Mouse (Mus musculus): ENCODE data around the gene Rlbp1.
A peak's percentile ranks its signal among the peaks of the same experiment; 100 is the strongest.

Gene Rlbp1

GRCm38 (mm10) chr7:79386422-79387133 is at the start of gene Rlbp1:
Rlbp1 (minus strand) TSS chr7:79387048.
- DNase-seq = peak; percentile 67

- DNase-seq = no peak
Measured at GRCm38 (mm10) chr7:79428243-79428642, 41.4 kb upstream of the Rlbp1 start.

GRCm38 (mm10) chr7:79425804-79426203 is 39.0 kb upstream of the Rlbp1 start:
- DNase-seq = no peak

GRCm38 (mm10) chr7:79422876-79423275 is 36.0 kb upstream of the Rlbp1 start:
- no peak for DNase-seq

GRCm38 (mm10) chr7:79419950-79420349 is 33.1 kb upstream of the Rlbp1 start:
- DNase-seq = no peak

- DNase-seq = no peak
Measured at GRCm38 (mm10) chr7:79414449-79415375, 27.9 kb upstream of the Rlbp1 start.

- no peak for DNase-seq
Measured at GRCm38 (mm10) chr7:79400296-79400695, 13.4 kb upstream of the Rlbp1 start.

GRCm38 (mm10) chr7:79398971-79399370 is 12.1 kb upstream of the Rlbp1 start:
- no peak for DNase-seq

- no peak for DNase-seq
Measured at GRCm38 (mm10) chr7:79398426-79398825, 11.6 kb upstream of the Rlbp1 start.

GRCm38 (mm10) chr7:79397446-79397963 is 10.7 kb upstream of the Rlbp1 start:
- no peak for DNase-seq

GRCm38 (mm10) chr7:79395186-79395585 is 8.3 kb upstream of the Rlbp1 start:
- no peak for DNase-seq

- no peak for DNase-seq
Measured at GRCm38 (mm10) chr7:79394666-79395065, 7.8 kb upstream of the Rlbp1 start.

- DNase-seq = no peak
Measured at GRCm38 (mm10) chr7:79393924-79394323, 7.1 kb upstream of the Rlbp1 start.

GRCm38 (mm10) chr7:79392860-79393513 is 6.1 kb upstream of the Rlbp1 start:
- no peak for DNase-seq

GRCm38 (mm10) chr7:79391883-79392649 is 5.2 kb upstream of the Rlbp1 start, which contains the start of gene Fanci:
Fanci (plus strand) TSS chr7:79391929.
- peak; percentile 99 for DNase-seq

- DNase-seq = no peak
Measured at GRCm38 (mm10) chr7:79391471-79391870, 4.6 kb upstream of the Rlbp1 start.

- DNase-seq = no peak
Measured at GRCm38 (mm10) chr7:79390141-79390708, 3.4 kb upstream of the Rlbp1 start.

GRCm38 (mm10) chr7:79388671-79389206 is 1.9 kb upstream of the Rlbp1 start:
- DNase-seq = no peak

- no peak for DNase-seq
Measured at GRCm38 (mm10) chr7:79387991-79388390, 1.1 kb upstream of the Rlbp1 start.

GRCm38 (mm10) chr7:79387140-79387539 is 292 bp upstream of the Rlbp1 start:
- DNase-seq = no peak

- DNase-seq = no peak
Measured at GRCm38 (mm10) chr7:79376516-79377275, 10.2 kb downstream of the Rlbp1 start.

Data from right cerebral cortex, postnatal 4 days (tissue).